Mouse (Mus musculus) intestine, embryonic 14.5 days (tissue): ENCODE results near the gene Nap1l5. TPM values are rescaled to one million over a fixed set of nuclear protein-coding genes. Genes with fewer than 3 reads are reported as not detected.
"Not testable (repeated sequence)": the region's sequence is repeated elsewhere in the genome, so short reads cannot be mapped to it uniquely, and the experiment has no call there.

ENCODE experiments used
- ATAC-seq: fragments of 200-750 bp; cut with Nextera tagmentation; replicated peaks from 2 replicates; pipeline ENCODE4 v1.8.0; 2017; ENCODE audit warnings: low read depth, moderate number of reproducible peaks, moderate TSS enrichment, moderate library complexity; ENCODE audit not compliant: low FRiP score, low TSS enrichment
- DNase-seq: peaks from one replicate; pipeline ENCODE4 v3.0.0-alpha.2; 2018; ENCODE audit warnings: low spot score
- H3K27ac ChIP-seq: fragments of 300-500 bp; sonication (generic); 2 replicates; pipeline ENCODE4 v1.5.1; 2014; ENCODE audit warnings: low read depth, mild to moderate bottlenecking, control low read depth
- H3K27me3 ChIP-seq: fragments of 300-500 bp; sonication (generic); replicated peaks from 2 replicates; pipeline ENCODE4 v1.6.1; 2014; ENCODE audit warnings: low read length, control low read depth; ENCODE audit not compliant: control insufficient read depth, insufficient read depth
- H3K36me3 ChIP-seq: fragments of 300-500 bp; sonication (generic); 2 replicates; pipeline ENCODE4 v1.6.1; 2014; ENCODE audit warnings: low read length, control low read depth; ENCODE audit not compliant: control insufficient read depth, insufficient read depth
- H3K4me1 ChIP-seq: fragments of 300-500 bp; sonication (generic); replicated peaks from 2 replicates; pipeline ENCODE4 v1.6.1; 2014; ENCODE audit warnings: low read length, control low read depth, mixed read lengths; ENCODE audit not compliant: control insufficient read depth, insufficient read depth
- H3K4me2 ChIP-seq: fragments of 300-500 bp; sonication (generic); 2 replicates; pipeline ENCODE4 v1.6.1; 2014; ENCODE audit warnings: low read length
- H3K4me3 ChIP-seq: fragments of 300-500 bp; sonication (generic); 2 replicates; pipeline ENCODE4 v1.5.1; 2014; ENCODE audit warnings: low read depth, low read length, control low read depth, mixed read lengths
- H3K9ac ChIP-seq: fragments of 300-500 bp; sonication (generic); 2 replicates; pipeline ENCODE4 v1.6.1; 2014; ENCODE audit warnings: mild to moderate bottlenecking, low read length
- H3K9me3 ChIP-seq: fragments of 300-500 bp; sonication (generic); 2 replicates; pipeline ENCODE4 v1.6.1; 2016; ENCODE audit warnings: low read length, control low read depth; ENCODE audit not compliant: control insufficient read depth
- WGBS: fragments of 180-500 bp; shearing (Covaris S2); extraction: QIAGEN DNeasy Blood & Tissue Kit; methylation state at CpG from one replicate; pipeline ENCODE4 v1.1.7; 2014; 5-methylcytosine and 5-hydroxymethylcytosine counted together
- polyA plus RNA-seq: library from polyadenylated mRNA; unstranded; fragments of >200 nt; fragmentation: Nextera tagmentation; extraction: Ambion mirVana; gene quantifications from 2 replicates; pipeline ENCODE4 v1.2.1, GENCODE M21; 2014

The Nap1l5 gene
- polyA plus RNA-seq, 1 experiment from 2014 or later, result 11.5 TPM

DNA sequence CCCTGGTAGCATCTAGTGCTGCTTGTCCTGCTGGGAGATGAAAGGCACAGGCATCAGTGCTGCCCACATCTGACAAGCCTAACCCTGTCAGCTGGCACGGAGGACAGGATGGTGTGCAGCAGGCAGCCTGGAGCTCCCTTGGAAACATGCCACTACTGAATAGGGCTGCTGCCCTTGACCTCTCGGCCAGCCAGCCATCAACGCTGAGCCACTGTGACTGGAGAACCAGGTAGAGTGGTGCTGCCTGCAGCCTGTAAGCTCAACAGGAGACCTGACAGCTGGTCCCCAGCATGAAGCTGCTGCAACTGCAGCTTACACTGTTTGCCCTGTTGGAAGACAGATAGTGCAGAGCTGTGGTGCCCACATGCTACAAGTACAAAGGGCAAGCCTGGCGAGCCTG lies 27.3 kb downstream of the Nap1l5 start:
- Histone ChIP-seq H3K36me3 (no peaks in the 10 kb centered on the region), H3K4me1 (no peaks in the 10 kb centered on the region), H3K4me3 (no peak overlapping the region), H3K9me3 (no peaks in the 10 kb centered on the region), H3K9ac (no peak overlapping the region), H3K27ac (no peak overlapping the region), H3K27me3 (no peaks in the 10 kb centered on the region), H3K4me2 (no peak overlapping the region)
- 74% methylated on average over 4 of the region's 4 CpGs for WGBS
- DNase-seq (no peak), ATAC-seq (0 out of 2 replicates have a peak, but pooled peaks have one; percentile 12)

DNA sequence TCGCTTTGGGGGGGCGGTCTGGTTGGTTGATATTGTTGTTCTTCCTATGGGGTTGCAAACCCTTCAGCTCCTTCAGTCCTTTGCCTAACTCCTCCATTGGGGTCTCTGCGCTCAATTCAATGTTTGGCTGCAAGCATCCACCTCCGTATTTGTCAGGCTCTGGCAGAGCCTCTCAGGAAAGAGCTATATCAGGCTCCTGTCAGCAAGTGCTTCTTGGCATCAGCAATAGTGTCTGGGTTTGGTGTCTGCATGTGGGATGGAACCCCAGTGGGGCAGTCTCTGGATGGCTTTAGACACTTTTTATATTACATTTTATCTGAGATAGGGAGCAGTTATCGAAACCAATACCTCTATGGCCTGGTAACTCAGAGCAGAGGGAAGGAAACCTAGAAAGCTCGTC lies 39.0 kb downstream of the Nap1l5 start:
- ATAC-seq, H3K36me3 ChIP-seq, H3K4me3 ChIP-seq, H3K9me3 ChIP-seq, H3K27me3 ChIP-seq, H3K9ac ChIP-seq, H3K4me2 ChIP-seq, DNase-seq, H3K4me1 ChIP-seq, H3K27ac ChIP-seq: not testable (repeated sequence)
- WGBS, result 92% methylated on average over 6 of the region's 6 CpGs

DNA sequence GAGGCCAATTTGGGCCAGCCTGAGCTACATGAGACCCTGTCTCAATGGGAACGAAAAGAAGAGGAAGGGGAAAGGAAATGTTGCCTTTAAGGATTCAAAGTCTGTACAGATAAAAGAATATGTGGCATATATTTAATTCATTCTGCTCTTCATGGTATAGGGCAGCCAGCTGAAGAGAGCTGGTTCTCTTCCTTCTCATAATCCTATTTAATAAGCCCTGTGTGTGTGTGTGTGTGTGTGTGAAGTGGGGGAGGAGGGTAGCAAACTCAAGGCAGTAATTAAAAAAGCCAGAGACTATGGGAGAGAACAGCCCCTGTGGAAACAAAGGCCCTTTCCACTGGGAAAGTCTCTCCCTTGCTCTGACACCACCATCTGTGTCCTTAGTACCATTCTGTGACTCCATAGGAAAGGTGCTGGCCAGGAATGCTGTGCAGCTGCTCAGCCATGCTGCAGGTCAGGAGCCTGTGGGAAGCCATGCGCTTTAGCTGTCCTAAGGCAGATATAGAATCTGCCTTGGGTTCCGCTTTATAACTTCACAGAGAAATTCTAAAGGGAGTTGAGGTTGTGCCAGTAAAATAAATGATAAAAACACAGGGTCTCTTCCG lies 43.1 kb downstream of the Nap1l5 start:
- Histone ChIP-seq H3K4me2 (no peak overlapping the region), H3K36me3 (no peaks in the 10 kb centered on the region), H3K4me3 (no peak overlapping the region), H3K27ac (no peak overlapping the region), H3K9ac (no peak overlapping the region), H3K9me3 (no peaks in the 10 kb centered on the region), H3K27me3 (no peaks in the 10 kb centered on the region), H3K4me1 (no peaks in the 10 kb centered on the region)
- 89% methylated on average over 4 of the region's 4 CpGs for WGBS
- ATAC-seq (no peak), DNase-seq (no peak)

DNA sequence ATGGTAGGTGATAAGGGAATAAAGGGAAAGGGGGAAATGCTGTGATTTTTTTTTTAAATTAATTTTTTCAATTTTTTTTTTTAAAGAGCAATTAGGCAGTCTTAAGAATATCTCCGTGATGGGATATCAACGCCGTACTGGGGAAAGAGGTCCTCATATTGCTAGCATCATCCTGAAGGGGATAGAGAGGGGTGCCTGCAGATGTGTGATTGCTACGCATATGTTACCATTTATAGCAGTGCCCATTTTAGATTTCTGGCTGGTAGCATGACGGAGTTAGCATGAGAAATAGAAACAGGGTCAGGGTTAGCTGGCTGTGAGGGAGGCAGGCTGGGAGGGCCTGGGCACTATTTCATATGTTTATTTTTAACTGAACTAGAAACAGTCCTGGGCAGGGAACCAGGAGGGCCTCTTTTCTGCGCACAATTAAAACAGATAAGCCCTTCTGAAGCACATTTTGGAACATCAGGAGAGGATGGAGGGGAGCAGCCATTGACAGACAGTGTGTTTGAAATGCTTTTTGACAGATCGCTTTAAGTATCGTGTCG lies 44.4 kb downstream of the Nap1l5 start:
- ATAC-seq, result no peak
- Histone ChIP-seq H3K27ac (no peak overlapping the region), H3K4me1 (no peaks in the 10 kb centered on the region), H3K36me3 (no peaks in the 10 kb centered on the region), H3K9ac (no peak overlapping the region), H3K27me3 (no peaks in the 10 kb centered on the region), H3K4me2 (no peak overlapping the region), H3K4me3 (no peak overlapping the region), H3K9me3 (no peaks in the 10 kb centered on the region)
- 71% methylated on average over 9 of the region's 9 CpGs for WGBS
- no peak for DNase-seq

- H3K9me3 ChIP-seq, result no peaks in the 10 kb centered on the region
- H3K36me3 ChIP-seq, result no peaks in the 10 kb centered on the region
- ATAC-seq (no peak), DNase-seq (no peak)
- no peak overlapping the region for H3K4me3 ChIP-seq
- H3K9ac ChIP-seq, result no peak overlapping the region
- H3K27ac ChIP-seq, result no peak overlapping the region
- H3K4me1 ChIP-seq, result no peaks in the 10 kb centered on the region
- H3K4me2 ChIP-seq, result no peak overlapping the region
- H3K27me3 ChIP-seq, result no peaks in the 10 kb centered on the region
- WGBS, result 89% methylated on average over 4 of the region's 4 CpGs
Observed at GRCm38 (mm10) chr6:58859517-58859916, 47.4 kb downstream of the Nap1l5 start.

DNA sequence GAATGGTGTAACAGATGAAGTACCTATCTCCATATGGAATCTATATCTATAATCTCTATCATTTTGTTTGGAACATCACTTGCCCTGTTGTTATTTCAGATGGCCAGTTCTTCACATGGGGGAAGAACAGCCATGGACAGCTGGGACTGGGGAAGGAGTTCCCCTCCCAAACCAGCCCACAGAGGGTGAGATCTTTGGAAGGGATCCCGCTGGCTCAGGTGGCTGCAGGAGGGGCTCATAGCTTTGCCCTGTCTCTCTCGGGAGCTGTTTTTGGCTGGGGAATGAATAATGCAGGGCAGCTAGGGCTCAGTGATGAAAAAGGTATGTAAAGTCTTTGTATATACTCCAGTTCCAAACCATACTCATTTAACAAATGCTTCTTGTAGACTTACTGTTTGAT lies 50.4 kb downstream of the Nap1l5 start:
- Histone ChIP-seq H3K36me3 (no peaks in the 10 kb centered on the region), H3K27ac (no peak overlapping the region), H3K4me3 (no peak overlapping the region), H3K9me3 (no peaks in the 10 kb centered on the region), H3K27me3 (no peaks in the 10 kb centered on the region), H3K9ac (no peak overlapping the region), H3K4me1 (no peaks in the 10 kb centered on the region), H3K4me2 (no peak overlapping the region)
- ATAC-seq, result no peak
- 59% methylated on average over 2 of the region's 2 CpGs for WGBS
- DNase-seq, result no peak

DNA sequence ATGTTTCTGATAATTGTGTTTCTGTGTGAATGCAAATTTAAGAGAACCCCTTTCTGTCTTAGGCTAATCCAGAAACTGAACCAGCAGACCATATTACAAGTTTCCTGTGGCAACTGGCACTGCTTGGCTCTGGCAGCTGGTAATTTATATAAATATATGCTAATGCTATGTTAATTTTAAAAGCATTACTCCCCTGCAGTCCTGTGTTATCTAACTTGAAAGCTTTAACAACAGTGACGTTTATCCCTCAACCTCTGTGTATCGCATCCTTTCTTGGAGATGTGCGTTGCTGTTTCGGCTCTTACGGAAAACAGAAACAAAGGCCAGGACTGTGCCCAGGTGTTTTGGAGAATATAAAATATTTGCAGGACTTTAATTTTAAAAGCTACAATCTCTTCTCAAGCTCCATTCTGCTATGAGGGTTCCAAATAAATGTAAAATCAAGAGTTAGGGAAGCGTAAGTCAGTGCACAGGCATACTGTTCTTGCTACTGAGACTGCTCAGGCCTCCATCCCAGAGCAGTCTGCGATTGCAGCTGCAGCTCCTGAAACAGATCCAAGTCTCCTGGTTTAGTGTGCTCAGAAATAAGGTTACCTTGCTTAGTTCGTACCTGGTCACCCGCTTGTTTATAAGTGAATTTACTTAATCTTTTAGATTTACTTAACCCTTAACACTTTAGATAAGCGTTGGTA lies 51.1 kb downstream of the Nap1l5 start:
- no peaks in the 10 kb centered on the region for H3K9me3 ChIP-seq
- H3K27me3 ChIP-seq, result no peaks in the 10 kb centered on the region
- no peak overlapping the region for H3K27ac ChIP-seq
- no peaks in the 10 kb centered on the region for H3K36me3 ChIP-seq
- WGBS, result 80% methylated on average over 10 of the region's 10 CpGs
- H3K4me3 ChIP-seq, result no peak overlapping the region
- no peaks in the 10 kb centered on the region for H3K4me1 ChIP-seq
- H3K4me2 ChIP-seq, result no peak overlapping the region
- no peak for DNase-seq
- H3K9ac ChIP-seq, result no peak overlapping the region
- no peak for ATAC-seq
